Mouse (Mus musculus) lung, postnatal 25 days (tissue): ENCODE measurements around the gene Iqck.

Experiments
- DNase-seq: peaks from one replicate; pipeline ENCODE4 v3.0.0; 2022; ENCODE audit warnings: low spot score

The Iqck gene

GRCm38 (mm10) chr7:118953626-118954282, 98.2 kb downstream of the Iqck start:
- no peak for DNase-seq

DNA sequence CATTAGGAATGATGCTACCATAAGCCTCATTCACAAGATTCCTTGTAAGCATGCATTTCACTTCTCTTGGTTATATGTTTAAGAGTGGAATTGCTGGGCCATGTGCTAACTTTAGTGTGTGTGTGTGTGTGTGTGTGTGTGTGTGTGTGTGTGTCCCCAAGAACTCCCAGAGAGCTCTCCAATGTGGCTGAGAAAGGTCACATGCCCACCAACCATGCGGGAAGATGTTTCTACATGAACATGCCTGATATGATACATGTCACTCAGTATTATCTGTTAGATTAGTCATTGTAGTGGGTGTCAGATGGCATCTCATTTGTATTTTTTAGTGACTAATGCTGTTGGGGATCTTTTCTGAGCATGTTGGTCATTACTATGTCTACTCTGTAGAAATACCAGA, 99.4 kb downstream of the Iqck start:
- no peak for DNase-seq

GRCm38 (mm10) chr7:118956616-118957246, 101.2 kb downstream of the Iqck start:
- DNase-seq, result no peak

DNA sequence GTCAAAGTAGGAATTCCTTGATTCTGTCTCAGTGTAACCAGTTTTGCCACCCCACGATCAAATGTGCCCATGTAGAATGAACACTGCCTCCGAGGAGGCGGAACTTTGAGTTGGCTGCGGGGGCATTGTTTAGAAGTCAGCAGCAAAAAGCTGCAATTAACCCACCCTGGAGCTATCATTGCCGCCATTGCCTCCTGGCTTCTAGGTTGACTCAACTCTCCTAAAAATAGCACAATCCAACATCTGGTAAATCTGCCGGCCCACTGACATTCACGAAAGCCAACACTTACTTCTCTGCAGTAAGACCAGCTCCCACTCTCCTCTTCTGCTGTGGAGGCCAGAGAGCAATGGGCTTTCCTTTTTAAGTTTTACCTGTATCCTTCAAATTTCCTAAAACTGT, 103.7 kb downstream of the Iqck start:
- no peak for DNase-seq

- DNase-seq, result no peak
Measured at GRCm38 (mm10) chr7:118964777-118965176, 109.2 kb downstream of the Iqck start.

DNA sequence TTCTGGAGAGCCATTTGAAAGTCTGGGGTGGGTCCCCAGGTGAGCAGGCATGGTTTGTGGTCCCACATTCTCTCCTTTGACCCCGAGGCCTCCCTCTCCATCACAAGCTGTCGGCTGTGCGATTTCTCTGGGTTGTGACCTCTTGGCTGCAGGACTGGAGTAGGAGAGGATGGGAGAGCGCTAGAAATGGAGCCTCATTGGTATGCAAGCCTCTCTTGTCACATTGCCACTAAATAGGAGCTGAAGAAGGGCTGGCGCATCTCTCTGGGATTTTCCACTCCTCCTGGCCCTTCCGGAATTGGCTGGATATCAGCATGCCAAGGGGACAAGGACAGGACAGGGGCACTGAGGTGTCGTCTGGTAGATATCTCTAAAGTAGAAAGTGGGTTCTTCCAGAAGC, 109.6 kb downstream of the Iqck start:
- DNase-seq, result no peak

GRCm38 (mm10) chr7:118968870-118969269, 113.3 kb downstream of the Iqck start:
- DNase-seq, result no peak

GRCm38 (mm10) chr7:118971499-118971898, 115.9 kb downstream of the Iqck start:
- no peak for DNase-seq

- DNase-seq, result no peak
Measured at GRCm38 (mm10) chr7:118972306-118972705, 116.8 kb downstream of the Iqck start.

- no peak for DNase-seq
Measured at GRCm38 (mm10) chr7:118973377-118973776, 117.8 kb downstream of the Iqck start.

DNA sequence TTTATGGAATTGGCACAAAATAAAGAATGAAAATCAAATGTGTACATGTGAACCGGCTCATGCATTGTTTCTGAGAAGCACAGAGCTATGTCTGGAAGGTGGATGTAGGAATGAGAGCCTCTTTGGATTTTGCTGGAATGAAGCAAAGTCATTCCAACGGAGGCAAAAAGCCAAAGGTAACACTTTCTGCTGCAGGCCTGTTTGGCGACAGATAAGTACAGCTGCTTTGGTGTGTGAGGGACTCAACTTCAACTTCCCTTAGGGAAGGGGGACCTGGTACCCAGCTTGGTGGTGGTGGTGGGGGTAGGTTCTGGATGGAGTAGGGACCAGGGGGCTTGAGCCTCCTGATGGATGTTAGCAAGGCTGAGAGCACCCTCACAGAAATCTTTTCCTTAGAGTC, 120.3 kb downstream of the Iqck start:
- DNase-seq, result no peak

- peak; percentile 19 for DNase-seq
Measured at GRCm38 (mm10) chr7:118976414-118977166, 121.0 kb downstream of the Iqck start.

DNA sequence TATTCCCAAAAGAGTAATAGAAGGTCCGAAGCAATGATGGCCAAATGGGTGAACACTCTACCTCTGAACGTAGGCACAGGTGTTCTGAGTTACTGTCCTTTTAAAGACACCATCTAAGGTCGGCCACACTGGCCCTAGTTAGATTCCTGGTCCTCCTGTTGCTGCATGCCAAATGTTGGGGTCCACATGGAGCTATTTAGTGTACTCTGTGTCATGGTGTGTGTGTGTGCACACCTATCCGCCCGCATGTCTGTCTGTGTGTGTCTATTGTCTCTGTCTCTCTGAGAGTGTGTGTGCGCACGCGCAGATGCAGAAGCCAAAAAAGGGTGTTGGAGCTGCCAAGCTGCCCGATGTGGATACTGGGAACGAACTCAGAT, 121.6 kb downstream of the Iqck start:
- DNase-seq, result no peak

DNA sequence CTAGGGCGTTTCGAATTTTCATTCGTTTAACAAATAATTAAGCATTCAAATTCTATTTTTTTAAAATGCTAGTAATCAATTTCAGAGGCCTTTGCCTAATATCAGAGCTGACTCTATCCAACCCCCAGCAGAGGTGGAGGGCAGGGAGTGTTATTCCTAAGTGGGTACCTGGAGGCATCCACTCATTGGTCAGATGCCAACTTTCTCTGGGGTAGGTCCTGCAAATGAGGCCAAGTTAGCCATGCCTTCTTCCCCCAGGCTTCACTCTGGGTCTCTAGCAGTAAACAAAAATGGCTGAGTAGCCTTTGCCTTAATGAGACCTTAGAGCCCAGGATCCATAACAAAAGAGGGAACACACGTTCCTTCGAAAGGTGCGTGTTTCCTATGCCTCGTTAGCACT, 123.6 kb downstream of the Iqck start:
- DNase-seq, result no peak

GRCm38 (mm10) chr7:118979708-118980107, 124.2 kb downstream of the Iqck start:
- DNase-seq, result no peak

GRCm38 (mm10) chr7:118981346-118981745, 125.8 kb downstream of the Iqck start:
- peak; percentile 55 for DNase-seq

GRCm38 (mm10) chr7:118981831-118982230, 126.3 kb downstream of the Iqck start:
- peak; percentile 44 for DNase-seq

DNA sequence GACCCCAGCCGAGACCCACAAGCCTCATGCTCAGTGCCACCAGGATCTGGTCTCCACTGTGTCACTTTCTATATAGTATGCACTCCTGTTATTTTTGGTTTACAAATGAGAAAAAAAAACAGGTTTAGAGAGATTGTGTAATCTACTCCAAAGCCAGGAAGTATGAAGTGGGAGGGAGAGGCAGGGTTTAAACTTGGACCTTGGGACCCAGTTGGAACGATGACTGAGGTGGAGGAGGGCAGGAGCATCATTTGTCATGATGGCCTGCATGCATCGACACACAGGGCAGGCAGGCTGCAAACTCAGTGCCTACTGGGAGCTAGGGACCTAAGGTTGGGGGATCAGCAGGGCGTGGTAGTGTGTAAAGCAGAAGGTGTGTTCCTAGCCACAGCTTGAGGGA, 127.0 kb downstream of the Iqck start:
- no peak for DNase-seq

DNA sequence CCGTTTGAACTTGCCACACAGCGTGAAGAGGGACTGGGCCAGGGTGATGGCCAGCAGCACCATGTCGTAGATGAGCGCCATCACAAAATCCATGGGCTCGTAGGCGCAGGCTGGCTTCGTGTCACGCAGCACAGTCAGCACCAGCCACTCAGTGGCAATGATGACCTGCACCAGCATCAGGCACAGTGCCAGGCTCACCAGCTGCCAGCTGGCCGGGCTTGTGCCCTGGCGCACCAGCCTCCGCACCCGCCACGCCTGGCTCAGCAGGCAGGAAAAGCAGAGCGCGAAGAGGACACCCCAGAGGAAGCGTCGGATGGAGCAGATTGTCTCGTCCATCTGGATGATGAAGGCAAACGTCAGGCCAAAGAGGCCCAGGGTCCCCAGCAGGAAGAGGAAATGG, 128.4 kb downstream of the Iqck start:
- DNase-seq, result no peak

DNA sequence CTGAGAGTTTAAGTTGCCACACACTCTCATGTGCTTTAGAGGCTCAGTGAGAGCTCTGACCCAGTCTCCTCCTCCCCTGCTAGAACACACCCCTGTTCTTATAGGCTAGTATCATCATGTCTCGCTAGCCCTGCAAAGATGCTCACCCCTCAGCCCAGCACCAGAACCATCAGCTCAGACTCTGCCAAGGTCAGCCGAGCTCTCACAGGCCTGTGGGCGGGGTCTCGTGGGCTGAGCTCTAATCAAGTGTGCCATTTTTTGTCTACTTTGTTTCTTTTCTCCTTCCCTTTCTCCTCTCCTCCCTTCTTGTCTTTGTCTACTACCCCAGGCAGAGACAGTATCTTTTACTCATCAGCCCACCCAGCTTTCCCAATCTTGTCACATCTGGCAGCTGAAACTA, 130.2 kb downstream of the Iqck start:
- DNase-seq, result no peak

DNA sequence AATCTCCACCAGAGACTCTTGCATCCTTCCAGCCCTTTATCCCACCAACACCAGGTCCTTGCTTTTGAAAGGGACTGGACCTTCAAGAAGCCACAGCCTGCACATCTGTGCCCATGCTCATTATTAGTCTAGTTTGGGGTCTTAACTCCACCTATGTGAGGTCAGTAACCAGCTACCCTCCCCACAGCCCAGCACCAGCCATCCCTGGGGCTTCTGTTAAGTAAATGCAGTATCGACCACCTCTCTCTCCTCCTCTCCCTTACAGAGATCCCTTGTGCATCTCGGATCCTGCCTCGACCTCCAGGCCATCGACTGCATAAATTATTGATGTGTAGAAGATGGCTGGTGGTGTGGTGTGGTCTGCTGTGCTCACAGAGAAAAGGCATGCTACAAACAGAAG, 130.8 kb downstream of the Iqck start:
- no peak for DNase-seq

DNA sequence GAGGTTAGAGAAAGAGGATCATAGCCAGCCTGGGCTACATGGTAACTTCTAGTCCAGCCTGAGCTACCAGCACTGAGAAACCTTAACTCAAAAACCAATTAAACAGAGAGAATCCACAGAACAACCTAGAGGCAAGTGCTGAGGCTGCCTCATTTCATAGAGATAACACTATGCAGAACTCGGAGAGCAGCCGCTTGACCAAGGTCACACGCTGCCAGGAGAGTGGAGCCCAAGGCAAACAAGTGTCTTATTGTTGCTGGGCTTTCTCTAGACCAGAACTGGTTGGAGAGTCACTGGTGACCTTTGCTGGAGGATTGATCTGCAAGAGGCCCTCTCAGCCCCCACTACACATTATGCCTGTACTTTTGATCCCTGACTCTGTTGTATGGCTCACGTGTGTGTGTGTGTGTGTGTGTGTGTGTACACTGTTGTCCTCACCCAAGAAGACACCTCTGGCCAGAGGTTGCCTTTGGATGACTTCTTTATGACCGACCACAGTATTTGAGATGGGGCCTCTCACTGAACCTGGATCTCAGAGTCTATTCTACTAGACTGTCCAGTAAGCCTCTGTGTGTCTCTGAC, 133.8 kb downstream of the Iqck start:
- DNase-seq, result no peak

- DNase-seq, result no peak
Measured at GRCm38 (mm10) chr7:118990282-118990681, 134.7 kb downstream of the Iqck start.
